Mouse (Mus musculus): Measurements from ENCODE around the gene Fam198a. TPM values are rescaled to one million over a fixed set of nuclear protein-coding genes. Genes with fewer than 3 reads are reported as not detected.

The Fam198a gene
- total RNA-seq, 1 experiment from 2014 or later, result 2.9 TPM

DNA sequence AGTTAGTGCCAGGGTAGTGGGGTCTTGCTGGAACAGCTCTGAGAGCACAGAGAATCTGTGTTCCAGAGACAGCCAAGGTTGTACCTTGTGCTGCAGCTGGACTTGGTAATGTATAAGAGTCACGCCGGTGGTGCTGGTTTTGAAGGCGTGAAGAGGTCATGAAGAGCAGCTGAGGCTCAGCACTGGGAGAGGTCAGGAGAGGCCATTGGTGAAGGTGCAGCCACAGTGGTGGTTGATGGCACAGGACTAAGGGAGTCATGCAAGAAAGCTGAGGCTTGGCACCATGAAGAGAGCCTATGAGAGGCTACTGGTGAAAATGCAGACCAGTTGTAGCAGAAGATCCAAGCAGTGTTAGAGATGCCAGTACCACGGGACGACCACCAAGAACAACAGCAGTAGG is 70.8 kb downstream of the Fam198a start:
- no peak for DNase-seq

- peak; percentile 79 for DNase-seq
These were observed 72.0 kb downstream of the Fam198a start for GRCm38 (mm10) chr9:122022776-122023175.

DNA sequence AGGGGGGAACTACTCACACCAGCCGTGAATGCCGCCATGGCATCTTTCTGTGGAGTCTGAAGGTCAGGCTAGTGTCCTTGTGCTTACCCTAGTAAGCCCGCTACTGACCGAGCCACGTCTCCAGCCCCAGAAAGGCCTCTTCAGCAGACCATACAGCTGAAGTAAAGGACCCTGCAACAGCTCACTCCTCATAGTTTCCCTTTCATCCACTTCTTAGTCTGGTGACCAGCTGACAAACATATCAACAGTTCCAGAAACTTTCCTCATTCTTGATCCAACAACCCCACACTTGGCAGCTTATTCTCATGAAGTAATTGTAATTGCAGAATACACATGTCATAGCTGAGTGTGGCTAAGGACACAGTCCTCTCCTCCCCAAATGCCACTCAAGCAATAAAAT is 73.1 kb downstream of the Fam198a start:
- no peak for DNase-seq

GRCm38 (mm10) chr9:122024419-122024818 is 73.6 kb downstream of the Fam198a start:
- DNase-seq, result no peak

GRCm38 (mm10) chr9:122025855-122026590 is 75.2 kb downstream of the Fam198a start:
- no peak for DNase-seq

DNA sequence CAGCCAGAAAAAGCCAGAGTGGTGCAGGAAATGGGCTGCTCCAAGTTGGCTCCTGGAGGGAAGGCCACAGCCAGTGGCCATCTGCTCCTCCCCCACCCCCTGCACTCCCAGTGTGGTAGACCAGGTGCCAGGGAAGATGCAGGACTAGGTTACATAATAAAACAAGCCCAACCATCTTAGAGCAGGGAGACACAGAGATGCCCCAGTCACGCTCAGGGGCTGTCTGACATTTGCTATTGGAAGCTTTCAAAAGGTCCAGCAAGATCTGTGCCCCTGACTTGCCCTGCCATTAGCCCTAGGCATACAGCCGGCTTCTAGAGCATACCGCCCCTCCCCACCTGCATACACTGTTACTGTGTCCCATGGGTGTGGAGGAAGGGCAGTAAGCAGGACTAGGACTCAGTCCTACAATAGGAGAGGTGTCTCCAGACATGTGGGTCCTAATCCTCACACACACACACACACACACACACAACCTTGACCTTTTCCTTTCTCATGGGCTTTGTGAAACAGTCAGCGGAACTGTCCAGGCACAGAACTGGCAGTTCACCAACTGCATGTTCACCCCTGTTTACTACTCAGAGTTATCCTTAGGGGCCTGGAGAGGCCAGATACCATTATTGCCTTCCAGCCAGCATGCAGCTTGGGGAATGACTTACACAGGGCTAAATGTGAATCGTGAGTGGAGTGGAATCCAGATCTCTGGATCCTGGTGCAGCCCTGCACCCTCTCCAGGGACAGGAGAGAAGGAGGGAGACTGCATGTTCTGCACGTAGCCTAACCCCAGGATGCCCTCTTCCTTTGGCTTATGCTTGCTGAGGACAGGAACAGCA is 76.5 kb downstream of the Fam198a start:
- peak; percentile 63 for DNase-seq

GRCm38 (mm10) chr9:122027914-122028745 is 77.3 kb downstream of the Fam198a start:
- DNase-seq, result peak; percentile 38

- no peak for DNase-seq
These were observed 79.0 kb downstream of the Fam198a start for GRCm38 (mm10) chr9:122029765-122030164.

Other genes with a start within 250 kb of the Fam198a start
- gene Sec22c, start 245.5 kb upstream of the Fam198a start, total RNA-seq (2021), result 4.9 and 5.3 TPM in 2 replicates
- gene Ss18l2, start 240.7 kb upstream of the Fam198a start, total RNA-seq (2021), result 41.6 and 44.9 TPM in 2 replicates
- 90.6 and 90.8 TPM in 2 replicates for gene Nktr, start 231.8 kb upstream of the Fam198a start, total RNA-seq (2021)
- 33.3 and 55.7 TPM in 2 replicates for gene Zfp651, start 191.7 kb upstream of the Fam198a start, total RNA-seq (2021)
- gene Klhl40, start 173.4 kb upstream of the Fam198a start, total RNA-seq (2021), result 0.18 TPM in 1 of 2 replicates, not detected in the other
- not detected in 2 replicates for gene Hhatl, start 158.5 kb upstream of the Fam198a start, total RNA-seq (2021)
- 1.3 and 1.5 TPM in 2 replicates for gene Ccdc13, start 111.5 kb upstream of the Fam198a start, total RNA-seq (2021)
- gene Higd1a, start 92.6 kb upstream of the Fam198a start, total RNA-seq (2021), result 77.9 and 79.7 TPM in 2 replicates
- gene Ackr2, start 52.6 kb upstream of the Fam198a start, total RNA-seq (2021), result 0.33 and 0.52 TPM in 2 replicates
- 0.36 and 2.7 TPM in 2 replicates for gene Cyp8b1, start 34.7 kb upstream of the Fam198a start, total RNA-seq (2021)
- 16.3 and 21.3 TPM in 2 replicates for gene Pomgnt2, start 46.1 kb downstream of the Fam198a start, total RNA-seq (2021)
- gene Snrk, start 166.3 kb downstream of the Fam198a start, total RNA-seq (2021), result 177 and 190 TPM in 2 replicates

Data from adrenal gland, postnatal 25 days (tissue).